Mouse (Mus musculus): ENCODE measurements around the gene Scaf4.
"Not testable (repeated sequence)": the region's sequence is repeated elsewhere in the genome, so short reads cannot be mapped to it uniquely, and the experiment has no call there.

Gene Scaf4

GRCm38 (mm10) chr16:90291675-90292074, 7.4 kb upstream of the Scaf4 start:
- no peak for DNase-seq (ENCODE audit: low spot score)

- DNase-seq (ENCODE audit: low spot score): no peak
Measured at GRCm38 (mm10) chr16:90290962-90291361, 6.7 kb upstream of the Scaf4 start.

- peak; percentile 3 for DNase-seq (ENCODE audit: low spot score)
Measured at GRCm38 (mm10) chr16:90284916-90285315, 613 bp upstream of the Scaf4 start.

- peak; percentile 31 for DNase-seq (ENCODE audit: low spot score)
Measured at GRCm38 (mm10) chr16:90283266-90283904, 918 bp downstream of the Scaf4 start.

GRCm38 (mm10) chr16:90282620-90283265, 1.6 kb downstream of the Scaf4 start:
- no peak for DNase-seq (ENCODE audit: low spot score)

- no peak for DNase-seq (ENCODE audit: low spot score)
Measured at GRCm38 (mm10) chr16:90281406-90281805, 2.9 kb downstream of the Scaf4 start.

- no peak for DNase-seq (ENCODE audit: low spot score)
Measured at GRCm38 (mm10) chr16:90280989-90281388, 3.3 kb downstream of the Scaf4 start.

- no peak for DNase-seq (ENCODE audit: low spot score)
Measured at GRCm38 (mm10) chr16:90280515-90280914, 3.8 kb downstream of the Scaf4 start.

GRCm38 (mm10) chr16:90279058-90279457, 5.2 kb downstream of the Scaf4 start:
- DNase-seq (ENCODE audit: low spot score): no peak

GRCm38 (mm10) chr16:90275521-90275920, 8.8 kb downstream of the Scaf4 start:
- no peak for DNase-seq (ENCODE audit: low spot score)

- DNase-seq (ENCODE audit: low spot score): no peak
Measured at GRCm38 (mm10) chr16:90266581-90266980, 17.7 kb downstream of the Scaf4 start.

GRCm38 (mm10) chr16:90265106-90265505, 19.2 kb downstream of the Scaf4 start:
- DNase-seq (ENCODE audit: low spot score): no peak

- DNase-seq (ENCODE audit: low spot score): no peak
Measured at GRCm38 (mm10) chr16:90264021-90264420, 20.3 kb downstream of the Scaf4 start.

GRCm38 (mm10) chr16:90261791-90262190, 22.5 kb downstream of the Scaf4 start:
- no peak for DNase-seq (ENCODE audit: low spot score)

GRCm38 (mm10) chr16:90260097-90260496, 24.2 kb downstream of the Scaf4 start:
- no peak for DNase-seq (ENCODE audit: low spot score)

GRCm38 (mm10) chr16:90259623-90260022, 24.7 kb downstream of the Scaf4 start:
- DNase-seq (ENCODE audit: low spot score): no peak

GRCm38 (mm10) chr16:90258950-90259349, 25.4 kb downstream of the Scaf4 start:
- no peak for DNase-seq (ENCODE audit: low spot score)

- no peak for DNase-seq (ENCODE audit: low spot score)
Measured at GRCm38 (mm10) chr16:90252521-90252920, 31.8 kb downstream of the Scaf4 start.

GRCm38 (mm10) chr16:90251256-90251655, 33.0 kb downstream of the Scaf4 start:
- not testable (repeated sequence) for DNase-seq (ENCODE audit: low spot score)

GRCm38 (mm10) chr16:90250099-90250498, 34.2 kb downstream of the Scaf4 start:
- DNase-seq (ENCODE audit: low spot score): no peak

- no peak for DNase-seq (ENCODE audit: low spot score)
Measured at GRCm38 (mm10) chr16:90242426-90243304, 41.6 kb downstream of the Scaf4 start.

GRCm38 (mm10) chr16:90241875-90242274, 42.4 kb downstream of the Scaf4 start:
- no peak for DNase-seq (ENCODE audit: low spot score)
